Comparison of ENCODE assay signal across 21 mouse cellular contexts in the genomic region with DNA sequence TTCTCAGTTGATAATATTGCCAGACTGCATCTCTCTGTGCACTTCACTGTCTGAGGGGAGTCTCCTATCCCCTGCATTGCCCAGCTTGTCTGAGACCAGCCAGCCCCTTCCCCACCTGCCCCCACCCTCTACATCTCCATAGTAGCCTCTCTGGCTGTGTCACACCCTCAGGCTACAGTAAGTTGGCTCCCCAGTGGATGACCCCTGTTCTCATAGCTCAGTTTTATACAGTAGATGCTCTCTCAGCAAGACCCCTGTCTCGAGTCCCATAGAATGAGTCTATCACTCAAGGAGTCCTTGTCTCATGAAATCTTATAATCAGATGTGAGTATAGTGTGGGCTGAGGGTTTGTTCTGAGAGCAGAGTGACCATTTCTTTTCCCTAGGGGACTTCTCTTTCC.
DNase-seq lines count a peak whose midpoint lies in the region; ATAC-seq and TF ChIP-seq lines count a peak whose summit lies in the region.
"Had no signal": no experiment of that assay in that cellular context is flagged by ENCODE, and none has a peak within 500 bp of the region (broad histone marks: within the 10 kb centered on the region; RNA-seq: fewer than 3 reads in every experiment).

No protein-coding gene starts in this region.

- 85% methylated on average over 1 of the region's 1 CpGs for WGBS in forebrain, embryonic 12.5 days
- WGBS in forebrain, embryonic 16.5 days = 75% methylated on average over 1 of the region's 1 CpGs
- 85% methylated on average over 1 of the region's 1 CpGs for WGBS in kidney, postnatal 0 days
- WGBS in midbrain, embryonic 15.5 days = 85% methylated on average over 1 of the region's 1 CpGs
- 94% methylated on average over 1 of the region's 1 CpGs for WGBS in midbrain, embryonic 16.5 days

- no peak overlapping the region for H3K4me2 ChIP-seq in forebrain, embryonic 12.5 days
- H3K4me2 ChIP-seq in forebrain, embryonic 16.5 days (ENCODE audit: low read length) = no peak overlapping the region
- H3K4me2 ChIP-seq in kidney, postnatal 0 days (ENCODE audit: low read length) = no peak overlapping the region
- H3K4me2 ChIP-seq in midbrain, embryonic 15.5 days = no peak overlapping the region
- no peak overlapping the region for H3K4me2 ChIP-seq in midbrain, embryonic 16.5 days (ENCODE audit: low read length)
- H3K4me2 ChIP-seq: embryonic facial prominence, embryonic 15.5 days; hindbrain, embryonic 14.5 days had no signal

- peaks cover 23% of the 10 kb centered on the region; the same call in 1 of the 2 replicates for H3K36me3 ChIP-seq in forebrain, embryonic 12.5 days (replicated peaks)
- no peaks in the 10 kb centered on the region for H3K36me3 ChIP-seq in forebrain, embryonic 16.5 days (ENCODE audit: control insufficient read depth, insufficient read depth)
- H3K36me3 ChIP-seq in kidney, postnatal 0 days (ENCODE audit: insufficient read depth, low read length) = peaks cover 6% of the 10 kb centered on the region; the same call in 1 of the 2 replicates
- no peaks in the 10 kb centered on the region; the same call in 1 of the 2 replicates for H3K36me3 ChIP-seq in midbrain, embryonic 15.5 days (replicated peaks)
- no peaks in the 10 kb centered on the region for H3K36me3 ChIP-seq in midbrain, embryonic 16.5 days (ENCODE audit: control insufficient read depth, insufficient read depth, low read length)

- 0 out of 2 replicates have a peak, but pooled peaks have one; percentile 14 for ATAC-seq in forebrain, embryonic 12.5 days (ENCODE audit: low FRiP score)
- ATAC-seq in forebrain, embryonic 16.5 days = no peak
- 0 out of 2 replicates have a peak, but pooled peaks have one; percentile 29 for ATAC-seq in kidney, postnatal 0 days (replicated peaks; ENCODE audit: low FRiP score, low read depth)
- 0 out of 2 replicates have a peak, but pooled peaks have one; percentile 48 for ATAC-seq in midbrain, embryonic 15.5 days (replicated peaks)
- ATAC-seq in midbrain, embryonic 16.5 days = no peak

- H3K27ac ChIP-seq in forebrain, embryonic 12.5 days = no peak overlapping the region
- no peak overlapping the region for H3K27ac ChIP-seq in forebrain, embryonic 16.5 days (ENCODE audit: low read length)
- H3K27ac ChIP-seq in kidney, postnatal 0 days = no peak overlapping the region
- H3K27ac ChIP-seq in midbrain, embryonic 15.5 days = no peak overlapping the region
- no peak overlapping the region for H3K27ac ChIP-seq in midbrain, embryonic 16.5 days (ENCODE audit: low read length)
- H3K27ac ChIP-seq: embryonic facial prominence, embryonic 15.5 days; forebrain, embryonic 10.5 days; heart, embryonic 10.5 days; hindbrain, embryonic 14.5 days had no signal

- no peak for TF ChIP-seq CTCF in kidney, postnatal 0 days (IDR thresholded peaks at IDR 0.05; ENCODE audit: low read depth)

- H3K4me1 ChIP-seq in forebrain, embryonic 12.5 days = no peaks in the 10 kb centered on the region
- H3K4me1 ChIP-seq in forebrain, embryonic 16.5 days (replicated peaks; ENCODE audit: control insufficient read depth, insufficient read depth, low read length) = no peaks in the 10 kb centered on the region
- H3K4me1 ChIP-seq in kidney, postnatal 0 days (replicated peaks; ENCODE audit: insufficient read depth, low read length) = no peaks in the 10 kb centered on the region
- no peaks in the 10 kb centered on the region for H3K4me1 ChIP-seq in midbrain, embryonic 15.5 days
- H3K4me1 ChIP-seq in midbrain, embryonic 16.5 days (ENCODE audit: control insufficient read depth, insufficient read depth, low read length) = no peaks in the 10 kb centered on the region
- H3K4me1 ChIP-seq: embryonic facial prominence, embryonic 15.5 days; forebrain, embryonic 10.5 days; heart, embryonic 10.5 days had no signal

- H3K27me3 ChIP-seq in forebrain, embryonic 12.5 days = no peaks in the 10 kb centered on the region
- no peaks in the 10 kb centered on the region for H3K27me3 ChIP-seq in forebrain, embryonic 16.5 days (replicated peaks; ENCODE audit: control insufficient read depth, insufficient read depth, low read length)
- H3K27me3 ChIP-seq in kidney, postnatal 0 days (ENCODE audit: insufficient read depth, low read length) = no peaks in the 10 kb centered on the region
- no peaks in the 10 kb centered on the region for H3K27me3 ChIP-seq in midbrain, embryonic 15.5 days (replicated peaks)
- H3K27me3 ChIP-seq in midbrain, embryonic 16.5 days (ENCODE audit: control insufficient read depth, insufficient read depth, low read depth, low read length) = no peaks in the 10 kb centered on the region
- H3K27me3 ChIP-seq: embryonic facial prominence, embryonic 15.5 days had no signal

- no peak overlapping the region for H3K4me3 ChIP-seq in forebrain, embryonic 12.5 days (replicated peaks)
- no peak overlapping the region for H3K4me3 ChIP-seq in forebrain, embryonic 16.5 days (replicated peaks; ENCODE audit: low read length)
- H3K4me3 ChIP-seq in kidney, postnatal 0 days (replicated peaks; ENCODE audit: low read depth, low read length) = no peak overlapping the region
- no peak overlapping the region for H3K4me3 ChIP-seq in midbrain, embryonic 15.5 days
- no peak overlapping the region for H3K4me3 ChIP-seq in midbrain, embryonic 16.5 days (ENCODE audit: low read depth, low read length)
- H3K4me3 ChIP-seq: embryonic facial prominence, embryonic 15.5 days; erythroblast, embryonic 14.5 days; forebrain, embryonic 10.5 days; heart, embryonic 10.5 days had no signal

- no peaks in the 10 kb centered on the region for H3K9me3 ChIP-seq in forebrain, embryonic 12.5 days
- H3K9me3 ChIP-seq in forebrain, embryonic 16.5 days (ENCODE audit: control insufficient read depth, low read length) = no peaks in the 10 kb centered on the region
- no peaks in the 10 kb centered on the region for H3K9me3 ChIP-seq in kidney, postnatal 0 days (replicated peaks; ENCODE audit: low read length)
- no peaks in the 10 kb centered on the region for H3K9me3 ChIP-seq in midbrain, embryonic 15.5 days
- H3K9me3 ChIP-seq in midbrain, embryonic 16.5 days (replicated peaks; ENCODE audit: control insufficient read depth, low read length, poor library complexity, severe bottlenecking) = no peaks in the 10 kb centered on the region
- H3K9me3 ChIP-seq: embryonic facial prominence, embryonic 15.5 days; forebrain, embryonic 10.5 days; heart, embryonic 10.5 days had no signal

- no peak overlapping the region for H3K9ac ChIP-seq in forebrain, embryonic 12.5 days
- no peak overlapping the region for H3K9ac ChIP-seq in forebrain, embryonic 16.5 days (replicated peaks; ENCODE audit: low read depth, low read length)
- H3K9ac ChIP-seq in kidney, postnatal 0 days (ENCODE audit: low read depth, low read length) = no peak overlapping the region
- H3K9ac ChIP-seq in midbrain, embryonic 15.5 days = no peak overlapping the region
- no peak overlapping the region for H3K9ac ChIP-seq in midbrain, embryonic 16.5 days (ENCODE audit: low read depth, low read length)
- H3K9ac ChIP-seq: embryonic facial prominence, embryonic 15.5 days; hindbrain, embryonic 14.5 days had no signal

- no peak for DNase-seq in kidney, postnatal 0 days (ENCODE audit: low spot score)
- DNase-seq in kidney, postnatal 4 days = no peak
- no peak for DNase-seq in testis, postnatal 14 days (ENCODE audit: low spot score)
- DNase-seq: adrenal gland, adult 2 months; adrenal gland, postnatal 25 days; cerebellum, adult 18-20 months; cerebellum, adult 9-11 months; cerebellum, postnatal 36 days; gastrocnemius, postnatal 10 days; heart, adult 18-20 months; heart, postnatal 10 days; heart, postnatal 4 days had no signal

Comparison
In these comparisons a context has a peak if more than half of its experiments do, and no peak if none do; other contexts are left out.
1. ATAC-seq: peak in forebrain, embryonic 12.5 days (single experiment), kidney, postnatal 0 days (single experiment) and midbrain, embryonic 15.5 days (single experiment); none in forebrain, embryonic 16.5 days (single experiment) and midbrain, embryonic 16.5 days (single experiment).